Mouse (Mus musculus): ENCODE results near the gene Zcchc2.

The Zcchc2 gene

GRCm38 (mm10) chr1:106073166-106073565, 83.0 kb downstream of the Zcchc2 start:
- DNase-seq: no peak

GRCm38 (mm10) chr1:106074141-106074540, 83.9 kb downstream of the Zcchc2 start:
- peak; percentile 7 to 29 for DNase-seq

- no peak for DNase-seq
These were observed 84.5 kb downstream of the Zcchc2 start for GRCm38 (mm10) chr1:106074656-106075055.

- no peak for DNase-seq
These were observed 86.4 kb downstream of the Zcchc2 start for GRCm38 (mm10) chr1:106076641-106077040.

GRCm38 (mm10) chr1:106077166-106077565, 87.0 kb downstream of the Zcchc2 start:
- peak; percentile 31 to 61 for DNase-seq
